Mouse (Mus musculus) forebrain, embryonic 14.5 days (tissue): ENCODE results near the gene Alcam. TPM values are rescaled to one million over a fixed set of nuclear protein-coding genes. Genes with fewer than 3 reads are reported as not detected.

Experiments
- ATAC-seq: fragments of 200-750 bp; cut with Nextera tagmentation; 2 replicates; pipeline ENCODE4 v1.8.0; 2017; ENCODE audit warnings: mild to moderate bottlenecking, moderate library complexity
- DNase-seq: peaks from one replicate; pipeline ENCODE4 v3.0.0-alpha.2; 2015; ENCODE audit warnings: low spot score
- H3K27ac ChIP-seq: fragments of 300-500 bp; sonication (generic); 2 replicates; pipeline ENCODE4 v1.5.1; 2014; ENCODE audit warnings: low read depth, mild to moderate bottlenecking, control low read depth, low read length, moderate library complexity
- H3K27me3 ChIP-seq: fragments of 300-500 bp; sonication (generic); replicated peaks from 2 replicates; pipeline ENCODE4 v1.6.1; 2014; ENCODE audit warnings: low read length, control low read depth, mixed read lengths; ENCODE audit not compliant: control insufficient read depth, insufficient read depth
- H3K36me3 ChIP-seq: fragments of 300-500 bp; sonication (generic); 2 replicates; pipeline ENCODE4 v1.6.1; 2014; ENCODE audit warnings: low read length, control low read depth; ENCODE audit not compliant: control insufficient read depth, insufficient read depth
- H3K4me1 ChIP-seq: fragments of 300-500 bp; sonication (generic); 2 replicates; pipeline ENCODE4 v1.6.1; 2014; ENCODE audit warnings: antibody characterized with exemption, low read length, control low read depth; ENCODE audit not compliant: control insufficient read depth, insufficient read depth
- H3K4me2 ChIP-seq: fragments of 300-500 bp; sonication (generic); 2 replicates; pipeline ENCODE4 v1.6.1; 2014; ENCODE audit warnings: mild to moderate bottlenecking, control low read depth, low read length
- H3K4me3 ChIP-seq: fragments of 300-500 bp; sonication (generic); 2 replicates; pipeline ENCODE4 v1.5.1; 2014; ENCODE audit warnings: low read depth, low read length, control low read depth
- H3K9ac ChIP-seq: fragments of 300-500 bp; sonication (generic); 2 replicates; pipeline ENCODE4 v1.6.1; 2014; ENCODE audit warnings: mild to moderate bottlenecking, low read length, control low read depth, moderate library complexity
- H3K9me3 ChIP-seq: fragments of 300-500 bp; sonication (generic); replicated peaks from 2 replicates; pipeline ENCODE4 v1.6.1; 2016; ENCODE audit warnings: low read length, control low read depth, mixed read lengths; ENCODE audit not compliant: control insufficient read depth
- WGBS: fragments of 180-500 bp; shearing (Covaris S2); extraction: QIAGEN DNeasy Blood & Tissue Kit; methylation state at CpG from one replicate; pipeline ENCODE4 v1.1.7; 2014; 5-methylcytosine and 5-hydroxymethylcytosine counted together
- polyA plus RNA-seq: library from polyadenylated mRNA; unstranded; fragments of >200 nt; fragmentation: Nextera tagmentation; extraction: Ambion mirVana; gene quantifications from 2 replicates; pipeline ENCODE4 v1.2.1, GENCODE M21; 2014

Alcam gene
- polyA plus RNA-seq, 1 experiment from 2014 or later = 42.9 TPM

DNA sequence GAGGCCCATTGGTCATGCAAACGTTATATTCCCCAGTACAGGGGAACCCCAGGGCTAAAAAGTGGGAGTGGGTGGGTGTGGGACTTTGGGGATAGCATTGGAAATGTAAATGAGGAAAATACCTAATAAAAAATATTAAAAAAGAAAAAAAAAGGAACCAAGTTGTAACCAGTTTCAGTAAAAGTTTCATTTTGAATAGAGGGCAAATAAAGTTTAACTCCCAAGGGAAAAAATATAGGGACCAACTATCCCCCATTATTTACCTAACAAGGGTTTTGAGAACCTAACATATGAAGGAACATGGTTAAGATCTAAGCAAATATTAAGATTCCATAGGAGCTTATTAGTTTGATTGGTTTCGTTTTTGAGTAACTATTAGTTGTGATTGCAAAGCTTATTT lies 146.9 kb downstream of the Alcam start:
- DNase-seq = no peak
- Histone ChIP-seq H3K9ac (no peak overlapping the region), H3K27ac (no peak overlapping the region), H3K27me3 (no peaks in the 10 kb centered on the region), H3K36me3 (no peaks in the 10 kb centered on the region), H3K9me3 (no peaks in the 10 kb centered on the region), H3K4me2 (no peak overlapping the region), H3K4me3 (no peak overlapping the region), H3K4me1 (no peaks in the 10 kb centered on the region)
- no peak for ATAC-seq
- 88% methylated on average over 2 of the region's 2 CpGs for WGBS

DNA sequence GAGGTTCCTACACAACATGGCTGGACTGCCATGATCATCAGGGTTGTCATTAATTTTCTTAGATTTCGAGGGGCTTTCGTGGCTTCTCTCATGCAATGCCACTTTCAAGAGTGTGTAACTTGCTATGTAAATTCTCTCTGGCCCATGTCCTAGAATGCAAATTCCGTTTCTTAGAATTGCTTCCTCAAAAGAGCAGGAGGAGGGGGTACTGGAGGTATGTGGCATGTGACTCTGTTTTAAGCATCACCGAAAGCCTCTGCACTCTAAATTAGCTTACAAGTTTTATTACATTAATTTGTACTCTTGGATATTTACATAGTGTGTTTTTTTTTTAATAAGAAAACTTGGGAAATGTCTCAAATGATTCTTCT lies 150.4 kb downstream of the Alcam start:
- H3K36me3 ChIP-seq = no peaks in the 10 kb centered on the region
- DNase-seq = peak; percentile 79

DNA sequence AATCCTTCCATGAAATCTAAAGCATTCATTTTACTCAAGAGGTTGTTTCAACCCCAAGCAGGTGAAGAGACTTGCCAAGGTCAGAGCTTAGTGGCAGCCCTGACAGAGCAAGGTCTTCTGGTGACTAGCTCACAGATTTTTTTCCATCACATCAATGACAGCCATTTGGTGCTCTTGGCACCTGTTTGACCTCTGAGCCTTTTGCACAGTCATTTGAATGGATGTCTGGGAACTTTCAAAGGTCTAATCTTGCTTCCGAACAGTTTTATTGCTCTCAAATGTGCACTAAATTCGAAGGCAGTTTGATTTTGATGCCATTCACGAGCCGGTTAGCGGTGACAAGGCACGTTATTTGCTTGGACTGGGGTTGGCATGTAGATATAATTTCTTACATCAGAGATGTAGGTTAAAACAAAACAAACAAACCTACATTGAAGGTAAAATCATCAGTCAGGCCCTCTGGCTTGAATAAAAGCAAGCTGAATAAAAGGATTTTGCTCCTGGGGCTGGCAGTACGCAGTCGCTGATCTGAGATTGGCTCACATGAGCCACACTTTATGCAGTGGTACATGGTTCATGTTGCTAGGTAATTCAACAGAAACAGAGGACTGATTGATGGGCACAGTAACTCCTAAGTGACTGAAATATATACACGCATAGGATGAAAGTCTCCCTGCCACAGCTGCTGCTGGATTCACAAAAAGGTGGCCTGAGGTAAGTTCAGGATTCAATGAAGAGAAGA lies 150.9 kb downstream of the Alcam start:
- H3K27me3 ChIP-seq = no peaks in the 10 kb centered on the region
- H3K9me3 ChIP-seq = no peaks in the 10 kb centered on the region
- DNase-seq (peak; percentile 51), ATAC-seq (peak; percentile 83)
- WGBS = 64% methylated on average over 9 of the region's 9 CpGs
- no peak overlapping the region for H3K27ac ChIP-seq
- H3K9ac ChIP-seq = no peak overlapping the region
- H3K4me3 ChIP-seq = no peak overlapping the region
- H3K4me2 ChIP-seq = no peak overlapping the region
- no peaks in the 10 kb centered on the region for H3K36me3 ChIP-seq
- no peaks in the 10 kb centered on the region for H3K4me1 ChIP-seq

More for the DNA sequence above, 150.4 kb downstream of the Alcam start:
- no peaks in the 10 kb centered on the region for H3K27me3 ChIP-seq
- H3K4me2 ChIP-seq = no peak overlapping the region
- H3K9ac ChIP-seq = no peak overlapping the region
- peak; percentile 79 for ATAC-seq
- no peak overlapping the region for H3K27ac ChIP-seq
- no peaks in the 10 kb centered on the region for H3K9me3 ChIP-seq
- WGBS = 29% methylated on average over 4 of the region's 4 CpGs
- H3K4me1 ChIP-seq = no peaks in the 10 kb centered on the region
- no peak overlapping the region for H3K4me3 ChIP-seq

DNA sequence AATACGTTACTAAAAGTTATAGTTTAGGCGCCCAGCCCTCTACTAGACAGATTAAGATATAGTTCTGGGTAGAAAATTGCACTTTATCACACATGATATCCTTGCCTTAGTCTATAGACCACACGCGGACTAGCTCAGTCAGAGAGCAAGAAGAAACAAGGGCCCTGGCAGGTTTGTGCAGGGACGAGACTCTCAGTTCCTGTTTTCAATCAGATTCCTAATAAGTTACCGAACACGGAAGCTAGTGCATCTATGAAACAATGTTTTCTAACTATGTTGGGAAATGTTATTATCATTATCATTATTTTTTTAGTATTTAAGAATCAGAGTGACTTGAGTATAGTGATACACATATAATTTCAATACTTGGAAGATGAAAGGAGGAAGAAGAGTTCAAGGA lies 152.1 kb downstream of the Alcam start:
- no peak for ATAC-seq
- no peak for DNase-seq
- Histone ChIP-seq H3K9me3 (no peaks in the 10 kb centered on the region), H3K4me1 (no peaks in the 10 kb centered on the region), H3K9ac (no peak overlapping the region), H3K4me3 (no peak overlapping the region), H3K4me2 (no peak overlapping the region), H3K36me3 (no peaks in the 10 kb centered on the region), H3K27ac (no peak overlapping the region), H3K27me3 (no peaks in the 10 kb centered on the region)
- WGBS = 93% methylated on average over 7 of the region's 7 CpGs

DNA sequence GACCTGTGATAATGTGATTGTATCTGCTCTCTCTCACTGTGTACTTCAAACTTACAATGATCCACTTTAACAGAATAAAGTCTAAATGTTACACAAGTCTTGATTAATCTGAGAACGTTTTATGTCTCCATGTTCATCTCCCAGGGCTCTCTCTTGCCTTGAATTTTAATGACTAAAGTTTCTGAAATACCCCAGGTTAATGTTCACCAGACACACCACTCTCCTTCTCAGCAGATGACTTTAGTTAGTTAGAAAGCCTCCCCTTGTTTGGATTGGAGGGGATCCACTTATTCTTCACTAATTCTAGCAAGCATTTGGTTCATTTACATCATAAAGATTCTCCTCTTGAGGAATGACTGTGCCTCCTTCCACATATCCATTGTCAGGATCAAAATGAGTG lies 157.5 kb downstream of the Alcam start:
- WGBS = 34% methylated on average over 1 of the region's 1 CpGs
- no peak for DNase-seq
- no peak overlapping the region for H3K4me3 ChIP-seq

DNA sequence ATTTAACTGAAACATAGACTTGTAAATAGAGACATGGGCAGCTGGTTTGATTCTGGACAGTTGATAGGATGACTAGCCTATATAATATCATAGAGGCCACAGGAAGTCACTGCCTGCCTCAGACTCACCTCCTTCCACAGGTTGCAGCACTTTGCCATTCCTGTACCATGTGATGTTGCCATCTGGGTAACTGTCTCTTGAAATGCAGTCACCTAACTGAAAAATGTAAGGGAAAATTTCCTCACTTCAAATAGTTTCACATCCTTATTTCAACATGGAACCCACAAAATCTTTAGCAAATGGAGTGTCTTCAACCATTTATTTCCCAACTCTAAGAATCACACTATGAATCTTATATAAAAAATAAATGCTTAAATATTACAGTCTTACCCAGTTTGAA lies 158.3 kb downstream of the Alcam start:
- H3K36me3 ChIP-seq = no peaks in the 10 kb centered on the region
- ATAC-seq = no peak
- H3K27me3 ChIP-seq = no peaks in the 10 kb centered on the region
- DNase-seq = no peak
- no peak overlapping the region for H3K9ac ChIP-seq
- no peaks in the 10 kb centered on the region for H3K4me1 ChIP-seq
- no peaks in the 10 kb centered on the region for H3K9me3 ChIP-seq
- no peak overlapping the region for H3K4me2 ChIP-seq
- H3K27ac ChIP-seq = no peak overlapping the region
- H3K4me3 ChIP-seq = no peak overlapping the region

More for the DNA sequence above, 157.5 kb downstream of the Alcam start:
- ATAC-seq = no peak
- Histone ChIP-seq H3K36me3 (no peaks in the 10 kb centered on the region), H3K4me2 (no peak overlapping the region), H3K9me3 (no peaks in the 10 kb centered on the region), H3K27ac (no peak overlapping the region), H3K9ac (no peak overlapping the region), H3K27me3 (no peaks in the 10 kb centered on the region), H3K4me1 (no peaks in the 10 kb centered on the region)

DNA sequence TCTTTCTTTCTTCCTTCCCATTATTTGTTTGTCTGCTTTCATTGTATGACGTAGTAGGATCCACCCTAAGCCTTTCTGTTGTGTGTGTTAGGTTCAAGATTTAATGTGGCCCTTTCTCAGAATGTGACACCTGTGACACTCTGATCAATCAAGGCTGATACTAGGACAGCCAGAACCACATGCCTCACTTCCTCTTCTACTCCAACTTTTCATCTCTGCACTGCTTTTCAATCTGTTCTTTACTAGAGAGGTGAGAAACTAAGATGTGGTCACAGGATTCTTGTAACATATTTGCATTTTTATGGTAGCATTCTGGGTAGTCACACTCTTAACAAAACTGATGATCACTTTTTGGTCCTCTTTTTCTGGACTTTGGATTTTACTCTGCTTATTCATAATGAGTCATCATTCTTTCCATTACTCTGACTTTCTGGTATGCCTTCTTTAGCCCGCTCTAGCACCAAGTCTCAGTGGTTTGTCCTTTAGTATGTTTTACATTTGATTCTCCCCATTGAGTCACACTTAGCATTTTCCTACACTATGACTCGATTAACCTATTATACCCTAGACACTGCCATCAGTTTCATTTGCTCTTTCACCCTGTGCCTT lies 161.3 kb downstream of the Alcam start:
- H3K27ac ChIP-seq = no peak overlapping the region
- no peak for ATAC-seq
- no peak overlapping the region for H3K9ac ChIP-seq
- no peaks in the 10 kb centered on the region for H3K36me3 ChIP-seq
- no peaks in the 10 kb centered on the region for H3K4me1 ChIP-seq
- no peak overlapping the region for H3K4me3 ChIP-seq
- DNase-seq = no peak
- WGBS = 86% methylated on average over 3 of the region's 3 CpGs
- H3K27me3 ChIP-seq = no peaks in the 10 kb centered on the region
- no peaks in the 10 kb centered on the region for H3K9me3 ChIP-seq
- no peak overlapping the region for H3K4me2 ChIP-seq

DNA sequence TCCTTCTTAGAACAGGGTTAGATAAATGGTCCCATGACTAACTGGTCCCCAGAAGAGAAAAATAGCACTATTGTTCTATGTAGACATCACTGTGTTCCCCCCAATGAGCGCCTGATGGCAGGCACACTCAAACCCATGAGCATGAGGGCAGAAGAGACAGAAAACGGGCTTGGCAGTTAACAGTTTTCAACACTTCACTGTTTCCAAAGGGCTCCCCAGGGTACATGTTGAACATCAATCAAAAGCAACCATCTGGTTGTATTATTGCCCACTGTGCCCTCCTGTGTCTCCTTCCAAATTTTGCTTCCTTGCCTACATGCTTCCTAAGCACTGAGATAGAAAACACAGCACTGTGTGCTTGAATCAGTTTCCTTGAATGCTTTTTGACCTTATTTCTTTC lies 173.7 kb downstream of the Alcam start:
- H3K9ac ChIP-seq = no peak overlapping the region
- no peak overlapping the region for H3K27ac ChIP-seq
- no peaks in the 10 kb centered on the region for H3K36me3 ChIP-seq
- no peak for DNase-seq
- no peaks in the 10 kb centered on the region for H3K4me1 ChIP-seq
- no peaks in the 10 kb centered on the region for H3K27me3 ChIP-seq
- H3K4me2 ChIP-seq = no peak overlapping the region
- 75% methylated on average over 2 of the region's 2 CpGs for WGBS
- H3K9me3 ChIP-seq = no peaks in the 10 kb centered on the region
- no peak for ATAC-seq
- H3K4me3 ChIP-seq = no peak overlapping the region

DNA sequence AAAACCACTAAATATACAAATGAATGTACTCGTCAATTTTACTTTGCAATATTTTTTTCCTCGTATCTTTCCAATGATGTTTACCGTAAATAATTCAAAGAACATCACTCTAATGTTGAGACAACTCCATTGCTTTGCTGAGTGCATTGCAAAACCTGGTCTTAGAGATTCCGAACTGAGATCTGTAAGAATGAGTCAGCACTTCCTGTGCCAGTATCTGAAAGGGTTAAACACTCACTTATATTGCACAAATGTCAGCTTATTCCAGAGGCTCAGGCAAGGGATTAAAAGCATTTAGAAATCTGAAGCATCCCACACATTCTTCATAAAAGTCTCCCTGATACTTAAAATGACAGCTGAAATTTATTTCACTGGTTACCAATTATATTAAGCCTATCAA lies 188.8 kb downstream of the Alcam start:
- Histone ChIP-seq H3K9ac (no peak overlapping the region), H3K27me3 (no peaks in the 10 kb centered on the region), H3K4me3 (no peak overlapping the region), H3K4me2 (no peak overlapping the region), H3K4me1 (no peaks in the 10 kb centered on the region), H3K27ac (no peak overlapping the region), H3K9me3 (no peaks in the 10 kb centered on the region), H3K36me3 (0 out of 2 replicates have a peak, but pooled peaks cover 6% of the 10 kb centered on the region)
- no peak for DNase-seq
- 87% methylated on average over 4 of the region's 4 CpGs for WGBS
- no peak for ATAC-seq
